Mouse (Mus musculus): ENCODE data around the gene Hist1h3e. TPM values are rescaled to one million over a fixed set of nuclear protein-coding genes. Genes with fewer than 3 reads are reported as not detected.
"Not testable (repeated sequence)": the region's sequence is repeated elsewhere in the genome, so short reads cannot be mapped to it uniquely, and the experiment has no call there.

Gene Hist1h3e
- polyA plus RNA-seq, 1 experiment from 2014 or later: 3.6 TPM

DNA sequence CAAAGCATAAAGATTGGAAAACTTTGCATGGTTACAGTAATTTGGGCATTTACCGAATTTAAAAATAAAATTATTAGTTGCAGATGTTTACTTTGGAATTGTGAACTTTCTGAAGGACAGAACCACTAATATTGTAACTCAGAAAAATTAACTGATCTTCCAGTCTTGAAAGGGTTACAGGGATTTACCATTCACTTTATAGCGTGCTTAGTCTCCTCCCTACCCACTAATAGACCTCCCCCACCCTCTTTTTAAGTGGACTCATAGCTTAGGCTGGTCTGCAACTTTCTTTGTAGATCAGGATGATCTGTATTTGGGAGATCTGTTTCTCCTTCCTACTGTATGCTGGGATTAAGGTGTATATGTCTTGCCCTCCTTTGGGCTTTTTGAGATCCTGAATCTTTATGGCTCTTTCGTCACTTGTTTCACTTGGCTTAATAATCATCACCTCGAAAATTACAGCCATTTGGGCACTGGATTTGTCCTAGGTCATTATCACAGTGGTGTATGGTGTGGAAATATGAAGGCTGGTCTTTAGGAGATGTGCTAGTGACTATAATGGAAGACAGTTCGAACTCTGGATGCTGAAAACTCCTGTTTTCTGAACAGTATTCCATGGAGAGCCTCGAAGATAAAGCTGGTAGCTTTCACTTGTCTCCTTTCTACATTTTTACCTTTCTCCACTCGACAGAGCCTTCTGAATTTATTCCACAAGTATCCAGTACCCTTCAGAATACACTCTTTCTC is 25.9 kb downstream of the Hist1h3e start:
- Histone ChIP-seq H3K4me1 (ENCODE audit: control insufficient read depth, insufficient read depth, low read length) (peaks cover 30% of the 10 kb centered on the region), H3K9ac (ENCODE audit: low read length) (peak overlapping the region; percentile 55), H3K4me2 (ENCODE audit: low read depth, low read length) (peak overlapping the region; percentile 56), H3K27me3 (ENCODE audit: control insufficient read depth, insufficient read depth, low read length) (no peaks in the 10 kb centered on the region), H3K4me3 (replicated peaks; ENCODE audit: low read length) (peak overlapping the region; percentile 60), H3K9me3 (replicated peaks; ENCODE audit: control insufficient read depth, low read length) (no peaks in the 10 kb centered on the region), H3K36me3 (ENCODE audit: control insufficient read depth, insufficient read depth, low read length) (no peaks in the 10 kb centered on the region), H3K27ac (ENCODE audit: low read length) (peak overlapping the region; percentile 73)
- no peak for ATAC-seq (ENCODE audit: insufficient read depth, low FRiP score)
- WGBS: 15% methylated on average over 7 of the region's 7 CpGs

DNA sequence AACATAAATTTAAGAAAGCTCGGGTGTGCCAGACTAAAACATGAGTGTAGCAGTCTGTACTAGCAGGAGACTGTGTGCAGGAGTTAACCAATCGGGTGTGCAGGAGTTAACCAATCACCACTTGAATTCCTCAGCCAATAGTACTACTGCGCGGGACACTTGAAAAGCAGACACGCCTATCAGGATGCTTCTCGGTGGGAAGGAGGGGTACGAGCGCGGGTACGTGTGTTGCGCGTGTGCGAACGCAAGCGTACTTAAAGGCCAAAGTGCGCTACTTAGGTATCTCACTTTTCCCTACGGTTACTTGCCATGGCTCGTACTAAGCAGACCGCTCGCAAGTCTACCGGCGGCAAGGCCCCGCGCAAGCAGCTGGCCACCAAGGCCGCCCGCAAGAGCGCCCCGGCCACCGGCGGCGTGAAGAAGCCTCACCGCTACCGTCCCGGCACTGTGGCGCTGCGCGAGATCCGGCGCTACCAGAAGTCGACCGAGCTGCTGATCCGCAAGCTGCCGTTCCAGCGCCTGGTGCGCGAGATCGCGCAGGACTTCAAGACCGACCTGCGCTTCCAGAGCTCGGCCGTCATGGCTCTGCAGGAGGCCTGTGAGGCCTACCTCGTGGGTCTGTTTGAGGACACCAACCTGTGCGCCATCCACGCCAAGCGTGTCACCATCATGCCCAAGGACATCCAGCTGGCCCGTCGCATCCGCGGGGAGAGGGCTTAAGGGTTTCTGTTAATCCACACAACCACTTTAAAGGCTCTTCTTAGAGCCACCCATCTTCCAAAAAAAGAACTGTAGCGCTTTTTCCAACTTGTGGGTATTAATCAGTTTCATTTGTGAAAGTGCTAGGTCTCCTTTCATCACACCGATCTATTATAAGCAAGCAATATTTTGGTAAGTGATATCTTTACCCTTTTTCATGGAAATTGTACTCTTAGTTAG is 26.8 kb downstream of the Hist1h3e start, which contains the start of gene Hist1h3g:
Gene Hist1h3g (plus strand): TSS at position 286 of the 939 bp plus-strand sequence.
- H3K27me3 ChIP-seq (ENCODE audit: control insufficient read depth, insufficient read depth, low read length); H3K36me3 ChIP-seq (ENCODE audit: control insufficient read depth, insufficient read depth, low read length); H3K9me3 ChIP-seq (replicated peaks; ENCODE audit: control insufficient read depth, low read length): not testable (repeated sequence)
- ATAC-seq (ENCODE audit: insufficient read depth, low FRiP score): peak; percentile 91
- Histone ChIP-seq H3K9ac (ENCODE audit: low read length) (peak within 1 kb of the TSS; percentile 70), H3K27ac (ENCODE audit: low read length) (peak within 1 kb of the TSS; percentile 80), H3K4me2 (ENCODE audit: low read depth, low read length) (peak within 1 kb of the TSS; percentile 56), H3K4me3 (replicated peaks; ENCODE audit: low read length) (peak within 1 kb of the TSS; percentile 60), H3K4me1 (ENCODE audit: control insufficient read depth, insufficient read depth, low read length) (peaks cover 30% of the 10 kb centered on the region)
- WGBS: 1% methylated on average over 48 of the region's 62 CpGs

DNA sequence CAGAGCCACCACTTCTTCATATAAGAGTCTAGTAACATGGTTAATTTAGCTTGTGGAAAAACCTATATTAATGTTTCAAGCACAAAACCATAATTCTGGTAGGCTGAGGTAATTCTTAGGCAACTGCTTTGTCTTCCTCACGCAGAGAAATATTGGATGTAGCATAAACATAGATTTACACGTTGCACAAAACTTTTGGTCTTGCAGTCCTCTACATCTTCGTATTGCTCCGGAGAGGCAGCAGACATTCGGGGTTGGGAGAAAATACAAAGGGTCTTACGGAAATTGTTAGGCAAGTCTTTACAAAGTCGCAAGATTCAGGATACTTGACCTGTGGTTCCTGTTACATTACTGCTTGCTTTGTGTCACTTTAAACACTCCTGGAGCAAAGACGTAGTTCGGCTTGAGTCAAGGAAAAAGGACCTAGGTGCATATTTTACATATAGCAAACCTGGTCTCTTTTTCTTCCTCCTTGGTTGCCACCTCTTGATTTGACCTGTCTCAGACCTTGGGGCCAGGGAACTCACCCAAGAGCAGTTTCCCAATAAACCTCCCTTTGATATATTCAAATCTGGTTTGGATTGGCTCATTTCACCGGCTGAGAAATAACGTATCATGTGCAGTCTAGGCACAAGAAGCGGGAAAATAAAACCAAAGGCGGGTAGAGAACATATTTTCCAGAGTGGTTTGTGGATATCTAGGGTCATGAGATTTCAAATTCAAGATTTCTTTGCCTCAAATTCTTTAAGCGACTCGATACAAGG is 27.6 kb downstream of the Hist1h3e start:
- Histone ChIP-seq H3K4me3 (replicated peaks; ENCODE audit: low read length) (peak overlapping the region; percentile 60), H3K4me2 (ENCODE audit: low read depth, low read length) (peak overlapping the region; percentile 56), H3K9me3 (replicated peaks; ENCODE audit: control insufficient read depth, low read length) (no peaks in the 10 kb centered on the region), H3K4me1 (ENCODE audit: control insufficient read depth, insufficient read depth, low read length) (peaks cover 30% of the 10 kb centered on the region), H3K27me3 (ENCODE audit: control insufficient read depth, insufficient read depth, low read length) (no peaks in the 10 kb centered on the region), H3K27ac (ENCODE audit: low read length) (peak overlapping the region; percentile 80), H3K36me3 (ENCODE audit: control insufficient read depth, insufficient read depth, low read length) (no peaks in the 10 kb centered on the region), H3K9ac (ENCODE audit: low read length) (peak overlapping the region; percentile 64)
- ATAC-seq (ENCODE audit: insufficient read depth, low FRiP score): no peak
- under 1% methylated on average over 15 of the region's 15 CpGs for WGBS

DNA sequence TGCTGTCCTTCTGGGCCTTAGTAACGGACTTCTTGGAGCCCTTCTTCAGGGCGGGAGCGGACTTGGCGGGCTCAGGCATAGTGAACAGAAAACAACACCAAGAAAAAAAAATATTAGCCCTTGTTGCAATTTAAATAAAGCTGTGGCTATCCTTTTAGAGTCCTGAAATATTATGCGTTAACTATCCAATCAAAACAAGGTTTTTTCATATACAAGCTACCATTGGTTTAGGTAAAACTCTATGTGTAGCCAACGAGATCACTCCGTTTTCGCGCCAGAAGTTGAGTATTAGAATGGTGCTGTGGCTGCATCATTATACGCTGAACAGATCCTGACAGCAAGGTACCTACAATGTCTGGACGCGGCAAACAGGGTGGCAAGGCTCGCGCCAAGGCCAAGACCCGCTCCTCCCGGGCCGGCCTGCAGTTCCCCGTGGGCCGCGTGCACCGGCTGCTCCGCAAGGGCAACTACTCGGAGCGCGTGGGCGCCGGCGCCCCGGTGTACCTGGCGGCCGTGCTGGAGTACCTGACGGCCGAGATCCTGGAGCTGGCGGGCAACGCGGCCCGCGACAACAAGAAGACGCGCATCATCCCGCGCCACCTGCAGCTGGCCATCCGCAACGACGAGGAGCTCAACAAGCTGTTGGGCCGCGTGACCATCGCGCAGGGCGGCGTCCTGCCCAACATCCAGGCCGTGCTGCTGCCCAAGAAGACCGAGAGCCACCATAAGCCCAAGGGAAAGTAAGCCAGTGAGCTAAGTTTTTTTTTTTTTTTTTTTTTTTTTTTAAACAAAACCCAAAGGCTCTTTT is 28.4 kb downstream of the Hist1h3e start, which contains the start of gene Hist1h2af:
Gene Hist1h2af (plus strand): TSS at position 347 of the 808 bp plus-strand sequence.
- peak; percentile 51 for ATAC-seq (ENCODE audit: insufficient read depth, low FRiP score)
- Histone ChIP-seq H3K4me1 (ENCODE audit: control insufficient read depth, insufficient read depth, low read length) (peaks cover 34% of the 10 kb centered on the region), H3K4me3 (replicated peaks; ENCODE audit: low read length) (peak within 1 kb of the TSS; percentile 60), H3K4me2 (ENCODE audit: low read depth, low read length) (peak within 1 kb of the TSS; percentile 56), H3K9ac (ENCODE audit: low read length) (peak within 1 kb of the TSS; percentile 69), H3K27ac (ENCODE audit: low read length) (peak within 1 kb of the TSS; percentile 98)
- H3K9me3 ChIP-seq (replicated peaks; ENCODE audit: control insufficient read depth, low read length); H3K36me3 ChIP-seq (ENCODE audit: control insufficient read depth, insufficient read depth, low read length); H3K27me3 ChIP-seq (ENCODE audit: control insufficient read depth, insufficient read depth, low read length): not testable (repeated sequence)
- under 1% methylated on average over 22 of the region's 53 CpGs for WGBS

DNA sequence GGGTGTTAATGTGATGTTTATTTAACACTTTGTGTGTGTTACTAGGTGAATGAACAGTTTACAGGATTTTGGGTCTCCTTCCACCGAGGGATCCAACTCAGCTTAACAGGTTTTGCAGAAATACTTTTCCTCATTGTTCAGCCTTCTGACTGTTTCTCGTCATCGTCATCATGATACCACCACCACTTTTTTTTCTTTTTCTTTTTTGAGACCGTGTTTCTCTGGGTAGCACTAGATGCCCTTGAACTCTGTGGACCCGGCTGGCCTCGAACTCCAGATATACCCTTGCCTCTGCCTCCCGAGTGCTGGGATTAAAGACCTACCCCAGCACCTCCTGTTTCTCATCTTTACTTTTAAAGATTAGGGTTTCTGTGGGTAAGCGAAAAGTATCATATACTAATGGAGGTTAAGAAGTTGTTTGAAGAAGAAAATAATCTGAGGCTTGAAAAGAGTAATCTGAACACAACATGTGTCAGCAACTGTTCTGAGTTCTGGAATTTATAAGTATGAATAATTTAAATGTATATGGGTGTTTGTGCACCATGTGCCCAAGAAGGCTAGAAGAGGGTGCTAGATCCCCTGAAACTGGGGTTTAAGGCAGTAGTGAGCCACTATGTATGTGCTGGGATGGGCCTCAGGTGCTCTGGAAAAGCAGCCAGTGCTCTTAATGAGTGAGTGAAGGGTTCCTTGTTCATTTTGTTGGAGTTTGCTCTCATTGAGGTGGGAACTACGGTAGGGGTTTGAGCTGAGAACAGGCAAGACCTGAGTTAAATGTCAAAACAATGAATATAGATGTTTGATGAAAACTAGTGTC is 29.7 kb downstream of the Hist1h3e start:
- 14% methylated on average over 9 of the region's 9 CpGs for WGBS
- ATAC-seq (ENCODE audit: insufficient read depth, low FRiP score): no peak
- H3K9ac ChIP-seq (ENCODE audit: low read length): peak overlapping the region; percentile 69

DNA sequence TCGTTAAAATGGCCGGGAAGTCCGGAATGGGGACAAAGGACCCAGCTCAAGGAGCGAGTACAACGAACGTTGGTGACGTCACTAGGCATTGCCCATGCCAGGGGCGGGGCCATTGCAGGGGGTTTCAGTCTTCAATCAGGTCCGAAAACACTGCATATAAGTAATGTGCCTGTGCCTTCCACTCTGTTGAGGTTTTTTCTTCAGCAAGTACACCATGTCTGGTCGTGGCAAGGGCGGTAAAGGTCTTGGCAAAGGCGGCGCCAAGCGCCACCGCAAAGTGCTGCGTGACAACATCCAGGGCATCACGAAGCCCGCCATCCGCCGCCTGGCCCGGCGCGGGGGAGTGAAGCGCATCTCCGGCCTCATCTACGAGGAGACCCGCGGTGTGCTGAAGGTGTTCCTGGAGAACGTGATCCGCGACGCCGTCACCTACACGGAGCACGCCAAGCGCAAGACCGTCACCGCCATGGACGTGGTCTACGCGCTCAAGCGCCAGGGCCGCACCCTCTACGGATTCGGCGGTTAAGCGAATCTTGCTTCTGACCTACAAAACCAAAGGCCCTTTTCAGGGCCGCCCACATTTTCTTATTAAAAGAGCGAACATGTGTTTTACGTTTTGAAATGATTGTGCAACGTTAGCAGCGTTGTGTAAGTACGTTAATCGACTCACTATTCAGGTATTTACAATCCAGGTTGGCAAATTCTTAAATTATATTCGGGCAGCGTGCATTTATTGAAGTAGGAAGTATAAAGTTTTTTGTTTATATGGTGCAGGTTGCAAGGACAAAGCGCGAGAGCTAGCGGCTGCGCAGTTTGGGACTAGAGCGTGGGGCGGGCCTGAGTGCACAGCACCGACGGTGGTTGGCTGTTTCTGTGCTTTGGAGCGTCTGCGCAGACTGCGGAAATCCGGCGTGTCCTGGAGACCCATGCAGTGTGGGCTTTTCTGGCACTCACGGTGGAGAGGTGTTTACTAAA is 31.0 kb downstream of the Hist1h3e start, which contains the start of gene Hist1h4h:
Gene Hist1h4h (plus strand): TSS at position 150 of the 975 bp plus-strand sequence.
- peak within 1 kb of the TSS; percentile 98 for H3K27ac ChIP-seq (ENCODE audit: low read length)
- peak within 1 kb of the TSS; percentile 82 for H3K9ac ChIP-seq (ENCODE audit: low read length)
- peak; percentile 78 for ATAC-seq (ENCODE audit: insufficient read depth, low FRiP score)
- no peaks in the 10 kb centered on the region for H3K27me3 ChIP-seq (ENCODE audit: control insufficient read depth, insufficient read depth, low read length)
- H3K4me3 ChIP-seq (replicated peaks; ENCODE audit: low read length): peak within 1 kb of the TSS; percentile 60
- under 1% methylated on average over 56 of the region's 70 CpGs for WGBS
- H3K4me2 ChIP-seq (ENCODE audit: low read depth, low read length): peak within 1 kb of the TSS; percentile 63
- peaks cover 25% of the 10 kb centered on the region for H3K4me1 ChIP-seq (ENCODE audit: control insufficient read depth, insufficient read depth, low read length)
- no peaks in the 10 kb centered on the region for H3K36me3 ChIP-seq (ENCODE audit: control insufficient read depth, insufficient read depth, low read length)
- H3K9me3 ChIP-seq (replicated peaks; ENCODE audit: control insufficient read depth, low read length): no peaks in the 10 kb centered on the region

More for the DNA sequence above, 29.7 kb downstream of the Hist1h3e start:
- peaks cover 34% of the 10 kb centered on the region for H3K4me1 ChIP-seq (ENCODE audit: control insufficient read depth, insufficient read depth, low read length)
- no peaks in the 10 kb centered on the region for H3K27me3 ChIP-seq (ENCODE audit: control insufficient read depth, insufficient read depth, low read length)
- H3K36me3 ChIP-seq (ENCODE audit: control insufficient read depth, insufficient read depth, low read length): no peaks in the 10 kb centered on the region
- H3K4me2 ChIP-seq (ENCODE audit: low read depth, low read length): peak overlapping the region; percentile 56
- H3K27ac ChIP-seq (ENCODE audit: low read length): peak overlapping the region; percentile 98
- no peaks in the 10 kb centered on the region for H3K9me3 ChIP-seq (replicated peaks; ENCODE audit: control insufficient read depth, low read length)
- peak overlapping the region; percentile 60 for H3K4me3 ChIP-seq (replicated peaks; ENCODE audit: low read length)

All from stomach, embryonic 16.5 days (tissue).